In genomic region chr8:71988867-71989599, GRCm38 (mm10) we compare ENCODE assay signal across 9 mouse cellular contexts. TPM values are rescaled to one million over a fixed set of nuclear protein-coding genes. Genes with fewer than 3 reads are reported as not detected.
DNase-seq lines count a peak whose midpoint lies in the region; ATAC-seq lines count a peak whose summit lies in the region.
"Had no signal": no experiment of that assay in that cellular context is flagged by ENCODE, and none has a peak within 500 bp of the region (broad histone marks: within the 10 kb centered on the region; RNA-seq: fewer than 3 reads in every experiment).

No protein-coding gene starts in this region.

- no peak for DNase-seq in kidney, adult 8-10 months
- no peak for DNase-seq in embryonic facial prominence, embryonic 11.5 days (ENCODE audit: low spot score)
- no peak for DNase-seq in hindbrain, embryonic 11.5 days (ENCODE audit: low spot score)
- DNase-seq in midbrain, embryonic 11.5 days (ENCODE audit: low spot score, missing footprints): peak; percentile 84
- no peak for DNase-seq in urinary bladder, postnatal 10 days (ENCODE audit: low spot score)
- no peak for DNase-seq in gastrocnemius, adult 18-20 months (ENCODE audit: low spot score)
- no peak for DNase-seq in layer of hippocampus, adult 9-11 months

- peak; percentile 72 for ATAC-seq in kidney, embryonic 16.5 days (ENCODE audit: low FRiP score, low TSS enrichment)
- peak; percentile 53; the same call in 1 of the 2 replicates for ATAC-seq in embryonic facial prominence, embryonic 11.5 days (replicated peaks; ENCODE audit: insufficient number of reproducible peaks, low FRiP score, low TSS enrichment, low read depth)
- ATAC-seq in hindbrain, embryonic 11.5 days (ENCODE audit: low FRiP score): no peak; the same call in 1 of the 2 replicates
- ATAC-seq in midbrain, embryonic 11.5 days (ENCODE audit: low FRiP score): no peak; the same call in 1 of the 2 replicates

- 14% methylated on average over 13 of the region's 13 CpGs for WGBS in kidney, embryonic 16.5 days
- WGBS in embryonic facial prominence, embryonic 11.5 days: 61% methylated on average over 13 of the region's 13 CpGs
- WGBS in hindbrain, embryonic 11.5 days: 60% methylated on average over 13 of the region's 13 CpGs
- WGBS in midbrain, embryonic 11.5 days: 56% methylated on average over 13 of the region's 13 CpGs

- no peaks in the 10 kb centered on the region for H3K36me3 ChIP-seq in kidney, embryonic 16.5 days (ENCODE audit: insufficient read depth, low read length)
- no peaks in the 10 kb centered on the region for H3K36me3 ChIP-seq in embryonic facial prominence, embryonic 11.5 days (replicated peaks; ENCODE audit: control insufficient read depth, insufficient read depth, low read depth, low read length)
- no peaks in the 10 kb centered on the region for H3K36me3 ChIP-seq in hindbrain, embryonic 11.5 days (ENCODE audit: control insufficient read depth, insufficient read depth, low read length)
- no peaks in the 10 kb centered on the region for H3K36me3 ChIP-seq in midbrain, embryonic 11.5 days (ENCODE audit: control insufficient read depth, insufficient read depth, low read length)

- H3K4me2 ChIP-seq in kidney, embryonic 16.5 days (replicated peaks; ENCODE audit: low read depth, low read length): peak overlapping the region; percentile 76
- peak overlapping the region; percentile 64 for H3K4me2 ChIP-seq in embryonic facial prominence, embryonic 11.5 days (ENCODE audit: low read depth, low read length)
- H3K4me2 ChIP-seq in hindbrain, embryonic 11.5 days (replicated peaks; ENCODE audit: low read depth, low read length): peak overlapping the region; percentile 58
- peak overlapping the region; percentile 58 for H3K4me2 ChIP-seq in midbrain, embryonic 11.5 days

- no peaks in the 10 kb centered on the region for H3K27me3 ChIP-seq in kidney, embryonic 16.5 days (ENCODE audit: insufficient read depth, low read length)
- no peaks in the 10 kb centered on the region for H3K27me3 ChIP-seq in embryonic facial prominence, embryonic 11.5 days (ENCODE audit: control insufficient read depth, insufficient read depth, low read length)
- no peaks in the 10 kb centered on the region for H3K27me3 ChIP-seq in hindbrain, embryonic 11.5 days (ENCODE audit: control insufficient read depth, insufficient read depth, low read length)
- H3K27me3 ChIP-seq in midbrain, embryonic 11.5 days (ENCODE audit: control insufficient read depth, insufficient read depth, low read length): no peaks in the 10 kb centered on the region

- H3K9ac ChIP-seq in kidney, embryonic 16.5 days (replicated peaks; ENCODE audit: low read length): peak overlapping the region; percentile 71
- peak overlapping the region; percentile 60 for H3K9ac ChIP-seq in embryonic facial prominence, embryonic 11.5 days (replicated peaks; ENCODE audit: low read length)
- peak overlapping the region; percentile 57; the same call in 1 of the 2 replicates for H3K9ac ChIP-seq in hindbrain, embryonic 11.5 days (ENCODE audit: low read depth, low read length)
- peak overlapping the region; percentile 62 for H3K9ac ChIP-seq in midbrain, embryonic 11.5 days (ENCODE audit: low read length)

- 0 out of 2 replicates have a peak, but pooled peaks cover 3% of the 10 kb centered on the region for H3K4me1 ChIP-seq in kidney, embryonic 16.5 days (ENCODE audit: insufficient read depth, low read length)
- H3K4me1 ChIP-seq in embryonic facial prominence, embryonic 11.5 days (ENCODE audit: control insufficient read depth, insufficient read depth, low read length): no peaks in the 10 kb centered on the region
- H3K4me1 ChIP-seq in hindbrain, embryonic 11.5 days (replicated peaks; ENCODE audit: control insufficient read depth, insufficient read depth, low read length): no peaks in the 10 kb centered on the region
- no peaks in the 10 kb centered on the region for H3K4me1 ChIP-seq in midbrain, embryonic 11.5 days (ENCODE audit: control insufficient read depth, insufficient read depth, low read length)

- H3K9me3 ChIP-seq in kidney, embryonic 16.5 days (ENCODE audit: low read length): no peaks in the 10 kb centered on the region
- H3K9me3 ChIP-seq in embryonic facial prominence, embryonic 11.5 days (replicated peaks; ENCODE audit: control insufficient read depth, low read length): no peaks in the 10 kb centered on the region
- H3K9me3 ChIP-seq in hindbrain, embryonic 11.5 days (ENCODE audit: control insufficient read depth, low read length): no peaks in the 10 kb centered on the region
- H3K9me3 ChIP-seq in midbrain, embryonic 11.5 days (ENCODE audit: control insufficient read depth, low read length): no peaks in the 10 kb centered on the region

- H3K27ac ChIP-seq in kidney, embryonic 16.5 days (ENCODE audit: low read length): 0 out of 2 replicates have a peak overlapping the region, but pooled peaks have one; percentile 1
- H3K27ac ChIP-seq in embryonic facial prominence, embryonic 11.5 days (replicated peaks; ENCODE audit: low read depth, low read length): no peak overlapping the region
- H3K27ac ChIP-seq in hindbrain, embryonic 11.5 days (ENCODE audit: low read depth, low read length): no peak overlapping the region
- no peak overlapping the region for H3K27ac ChIP-seq in midbrain, embryonic 11.5 days (ENCODE audit: low read depth, low read length)

- H3K4me3 ChIP-seq in kidney, embryonic 16.5 days (ENCODE audit: low read length): peak overlapping the region; percentile 55
- H3K4me3 ChIP-seq in embryonic facial prominence, embryonic 11.5 days (ENCODE audit: low read depth, low read length): peak overlapping the region; percentile 32
- peak overlapping the region; percentile 37 for H3K4me3 ChIP-seq in hindbrain, embryonic 11.5 days (ENCODE audit: low read depth, low read length)
- peak overlapping the region; percentile 35 for H3K4me3 ChIP-seq in midbrain, embryonic 11.5 days (ENCODE audit: low read depth, low read length)

RNA-seq across cellular contexts. Expression of gene Cyp4f18, which starts 20.4 kb away (rescaled TPM):
- polyA plus RNA-seq in kidney, embryonic 16.5 days (2015; fragmentation: Nextera tagmentation; extraction: Ambion mirVana): 1.8 and 1.9 TPM in 2 replicates
- polyA plus RNA-seq in embryonic facial prominence, embryonic 11.5 days (2014; fragmentation: Nextera tagmentation; extraction: Ambion mirVana): 0.36 and 0.71 TPM in 2 replicates
- polyA plus RNA-seq in hindbrain, embryonic 11.5 days (2014; fragmentation: Nextera tagmentation; extraction: Ambion mirVana): 0.56 and 0.94 TPM in 2 replicates
- polyA plus RNA-seq in midbrain, embryonic 11.5 days (2014; fragmentation: Nextera tagmentation; extraction: Ambion mirVana): 0.22 and 0.41 TPM in 2 replicates
- total RNA-seq in gastrocnemius, adult 18-20 months (2021): under 1 TPM; 0.23 to 0.38 TPM

RNA-seq across cellular contexts. Expression of gene Zfp961, which starts 38.2 kb away (rescaled TPM):
- polyA plus RNA-seq in kidney, embryonic 16.5 days (2015; fragmentation: Nextera tagmentation; extraction: Ambion mirVana): 26.7 and 30.8 TPM in 2 replicates
- 30.9 and 32.1 TPM in 2 replicates for polyA plus RNA-seq in embryonic facial prominence, embryonic 11.5 days (2014; fragmentation: Nextera tagmentation; extraction: Ambion mirVana)
- 21.4 and 27.0 TPM in 2 replicates for polyA plus RNA-seq in hindbrain, embryonic 11.5 days (2014; fragmentation: Nextera tagmentation; extraction: Ambion mirVana)
- 25.7 and 28.4 TPM in 2 replicates for polyA plus RNA-seq in midbrain, embryonic 11.5 days (2014; fragmentation: Nextera tagmentation; extraction: Ambion mirVana)
- 1 to 10 TPM; 2.6 to 4.0 TPM for total RNA-seq in gastrocnemius, adult 18-20 months (2021)

RNA-seq across cellular contexts. Expression of gene Olfr372, which starts 52.0 kb away (rescaled TPM):
- not detected in 2 replicates for polyA plus RNA-seq in kidney, embryonic 16.5 days (2015; fragmentation: Nextera tagmentation; extraction: Ambion mirVana)
- polyA plus RNA-seq in embryonic facial prominence, embryonic 11.5 days (2014; fragmentation: Nextera tagmentation; extraction: Ambion mirVana): not detected in 2 replicates
- not detected in 2 replicates for polyA plus RNA-seq in hindbrain, embryonic 11.5 days (2014; fragmentation: Nextera tagmentation; extraction: Ambion mirVana)
- not detected in 2 replicates for polyA plus RNA-seq in midbrain, embryonic 11.5 days (2014; fragmentation: Nextera tagmentation; extraction: Ambion mirVana)
- not detected for total RNA-seq in gastrocnemius, adult 18-20 months (2021)
- total RNA-seq: hematopoietic stem cell, adult 5-6 weeks had no signal

Comparison
In these comparisons a context has a peak if more than half of its experiments do, and no peak if none do; other contexts are left out.
1. ATAC-seq: peak in kidney, embryonic 16.5 days (single experiment) and embryonic facial prominence, embryonic 11.5 days (single experiment); none in hindbrain, embryonic 11.5 days (single experiment) and midbrain, embryonic 11.5 days (single experiment).
2. Peak in every context shown above with its lines, with median percentiles within 50 percentile points of each other: H3K4me2 ChIP-seq, H3K4me3 ChIP-seq and H3K9ac ChIP-seq.